Mouse (Mus musculus): ENCODE measurements around the gene Patl1.
"Not testable (repeated sequence)": the region's sequence is repeated elsewhere in the genome, so short reads cannot be mapped to it uniquely, and the experiment has no call there.

Patl1 gene

GRCm38 (mm10) chr19:11966201-11966636, 54.0 kb downstream of the Patl1 start:
- DNase-seq (ENCODE audit: low read depth, low spot score): peak; percentile 38

- no peak for DNase-seq (ENCODE audit: low read depth, low spot score)
Measured at GRCm38 (mm10) chr19:11969155-11970050, 57.2 kb downstream of the Patl1 start.

- no peak for DNase-seq (ENCODE audit: low read depth, low spot score)
Measured at GRCm38 (mm10) chr19:11973511-11974222, 61.5 kb downstream of the Patl1 start.

GRCm38 (mm10) chr19:11974223-11974540, 62.0 kb downstream of the Patl1 start:
- no peak for DNase-seq (ENCODE audit: low read depth, low spot score)

GRCm38 (mm10) chr19:11975683-11976082, 63.5 kb downstream of the Patl1 start:
- DNase-seq (ENCODE audit: low read depth, low spot score): no peak

GRCm38 (mm10) chr19:11977363-11977762, 65.2 kb downstream of the Patl1 start:
- DNase-seq (ENCODE audit: low read depth, low spot score): no peak

- DNase-seq (ENCODE audit: low read depth, low spot score): no peak
Measured at GRCm38 (mm10) chr19:11980471-11980870, 68.3 kb downstream of the Patl1 start.

GRCm38 (mm10) chr19:11984614-11985013, 72.4 kb downstream of the Patl1 start:
- not testable (repeated sequence) for DNase-seq (ENCODE audit: low read depth, low spot score)

GRCm38 (mm10) chr19:11987841-11988240, 75.6 kb downstream of the Patl1 start:
- no peak for DNase-seq (ENCODE audit: low read depth, low spot score)

- no peak for DNase-seq (ENCODE audit: low read depth, low spot score)
Measured at GRCm38 (mm10) chr19:11989334-11989733, 77.1 kb downstream of the Patl1 start.

GRCm38 (mm10) chr19:11992034-11992433, 79.8 kb downstream of the Patl1 start:
- DNase-seq (ENCODE audit: low read depth, low spot score): no peak

GRCm38 (mm10) chr19:11992441-11993029, 80.3 kb downstream of the Patl1 start:
- DNase-seq (ENCODE audit: low read depth, low spot score): no peak
